Mouse (Mus musculus) regulatory T cell (primary cell): ENCODE measurements around the gene Cct5.

ENCODE experiments used
- in situ Hi-C: fragments of 300-600 bp; cut with MboI, MseI; formaldehyde crosslinking; loops from one replicate; pipeline ENCODE4 v1.15.1; 2025; ENCODE audit warnings: high pct_unique_total_duplicates

Gene Cct5

DNA sequence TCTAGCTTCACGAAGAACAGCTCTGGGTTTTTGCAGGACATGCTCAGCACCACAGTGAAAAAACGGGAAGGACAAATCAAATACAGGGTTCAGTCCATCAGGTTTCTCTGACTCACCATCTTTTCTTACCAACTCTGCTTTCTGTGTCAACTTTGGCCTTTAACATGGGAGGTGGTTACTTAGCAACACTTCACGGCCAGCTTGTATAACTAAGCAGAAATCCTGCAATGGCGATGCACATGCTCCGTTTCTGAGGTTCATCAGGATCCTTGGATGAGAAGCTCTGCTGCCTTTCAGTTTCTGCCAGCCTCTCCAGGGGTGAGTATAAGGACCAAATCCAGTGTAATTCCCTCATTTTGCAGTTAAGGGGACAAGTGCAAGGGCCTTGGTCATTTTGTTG, 36.4 kb downstream of the Cct5 start, which contains the start of gene Cmbl:
Gene Cmbl (plus strand): TSS at position 206 of the 400 bp plus-strand sequence.
- in situ Hi-C loops: no loop called here

DNA sequence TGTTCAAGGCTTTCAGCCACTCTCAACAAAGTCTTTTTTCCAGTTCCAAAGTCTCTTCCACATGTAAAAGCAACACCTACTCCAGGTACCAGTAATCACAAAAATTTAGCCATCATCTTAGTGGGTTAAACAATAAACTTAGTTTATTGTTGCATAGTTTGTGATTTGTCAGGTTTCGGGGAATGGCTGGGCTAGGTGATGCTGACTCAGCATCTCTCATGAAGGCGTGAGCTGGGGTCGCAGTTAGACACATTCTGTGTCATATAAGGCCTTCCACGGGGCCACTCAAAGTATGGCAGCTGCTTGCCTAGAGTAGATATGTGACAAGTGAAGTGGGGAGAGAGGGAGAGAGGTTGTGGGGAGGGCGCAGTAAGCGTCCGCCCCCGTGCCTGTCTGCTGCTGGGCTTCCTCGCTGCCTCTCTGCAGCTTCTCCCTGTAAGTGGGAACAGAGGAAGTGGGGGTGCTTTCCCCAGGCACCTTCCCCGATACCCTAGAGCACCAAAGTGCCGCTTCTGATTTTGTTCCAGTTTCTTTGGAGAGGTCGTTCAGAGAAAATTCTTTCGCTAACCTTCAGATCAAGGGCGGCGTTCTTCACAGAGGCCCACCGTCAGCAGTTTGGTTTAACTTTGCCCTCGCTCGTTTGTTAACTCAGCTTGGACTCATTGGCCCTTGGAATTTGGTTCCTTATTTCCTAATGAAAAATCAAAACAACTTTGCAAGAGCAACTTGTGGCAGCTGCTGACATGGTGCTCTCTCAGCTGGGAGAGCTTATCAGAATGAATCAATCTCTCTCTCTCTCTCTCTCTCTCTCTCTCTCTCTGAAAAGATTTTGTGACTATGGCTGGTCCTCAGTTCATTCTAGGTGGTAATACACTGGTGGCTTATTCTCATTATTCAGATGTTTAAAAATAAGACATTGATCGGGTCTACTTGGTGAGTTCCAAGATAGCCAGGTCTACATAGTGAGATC, 37.7 kb downstream of the Cct5 start:
- in situ Hi-C loops: no loop called here

DNA sequence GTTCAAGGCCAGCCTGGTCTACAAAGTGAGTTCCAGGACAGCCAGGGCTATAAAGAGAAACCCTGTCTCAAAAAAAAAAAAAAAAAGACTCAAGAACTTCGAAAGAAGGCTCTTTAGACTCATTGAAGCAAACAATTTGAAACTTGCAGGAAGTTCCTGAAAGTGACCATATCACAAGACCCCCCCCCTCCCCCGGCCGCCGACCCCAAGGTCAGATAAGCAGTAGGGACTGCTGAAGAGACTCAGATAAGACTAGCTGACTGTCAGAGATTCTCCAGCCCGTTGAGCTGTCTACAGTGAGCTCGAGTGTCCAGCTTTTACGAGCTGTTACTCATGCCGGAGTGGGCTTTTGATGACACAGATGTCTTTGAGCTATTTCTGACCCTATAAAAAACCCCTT, 38.8 kb downstream of the Cct5 start:
- in situ Hi-C loops: no loop called here

DNA sequence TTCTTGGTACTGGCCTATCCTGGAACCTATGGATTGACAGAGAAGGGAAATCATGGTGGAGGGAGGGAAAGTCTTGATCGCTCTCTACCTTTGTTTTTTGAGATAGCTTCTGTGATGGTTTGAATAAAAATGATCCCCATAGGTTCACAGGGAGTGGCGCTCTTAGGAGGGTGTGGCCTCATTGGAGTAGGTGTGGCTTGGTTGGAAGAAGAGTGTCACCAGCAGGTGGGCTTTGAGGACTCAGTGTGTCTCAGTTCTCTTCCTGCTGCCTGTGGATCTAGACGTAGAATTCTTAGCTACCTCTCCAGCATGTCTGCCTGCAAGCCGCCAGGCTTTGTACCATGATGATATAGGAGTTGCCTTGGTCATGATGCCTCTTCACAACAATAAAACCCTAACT, 39.6 kb downstream of the Cct5 start:
- in situ Hi-C loops: no loop called here

DNA sequence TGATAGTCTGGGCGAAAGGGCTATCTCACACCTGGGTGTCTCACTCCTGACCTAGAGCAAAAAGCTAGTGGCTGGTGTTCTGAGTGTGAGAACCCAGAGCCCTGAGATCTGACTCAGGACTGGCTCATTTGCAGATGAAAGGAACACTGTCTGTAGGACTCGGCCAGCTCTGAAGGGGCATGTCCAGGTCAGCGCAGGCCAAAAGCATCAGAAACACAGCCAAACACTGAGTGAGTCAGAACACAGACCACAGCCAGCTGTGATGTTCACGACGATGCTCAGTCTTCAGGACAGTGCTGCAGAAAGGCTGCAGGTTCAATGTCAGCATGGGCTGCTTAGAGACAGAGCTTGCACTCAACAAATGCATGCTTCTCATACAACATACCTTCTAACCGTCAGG, 40.2 kb downstream of the Cct5 start:
- in situ Hi-C loops: no loop called here

DNA sequence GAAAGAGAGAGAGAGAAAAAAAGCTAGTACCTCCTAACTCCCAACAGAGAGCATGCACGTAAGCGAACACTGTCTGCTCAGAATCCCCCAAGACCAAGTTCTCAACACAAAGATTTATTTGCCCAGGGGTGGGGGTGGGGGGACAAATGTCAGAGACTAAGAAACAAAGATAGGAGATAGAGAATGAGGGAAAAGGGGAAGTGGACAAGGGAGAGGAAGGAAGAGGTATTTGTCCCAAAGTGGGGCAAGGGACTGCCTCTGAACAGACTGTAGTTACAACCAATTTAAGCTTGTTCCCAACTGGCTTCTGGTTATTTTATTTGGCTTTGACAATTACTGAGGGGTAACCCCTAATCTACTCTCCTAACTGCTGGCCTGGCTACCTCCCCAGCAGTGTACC, 46.7 kb downstream of the Cct5 start:
- in situ Hi-C loops: no loop called here

DNA sequence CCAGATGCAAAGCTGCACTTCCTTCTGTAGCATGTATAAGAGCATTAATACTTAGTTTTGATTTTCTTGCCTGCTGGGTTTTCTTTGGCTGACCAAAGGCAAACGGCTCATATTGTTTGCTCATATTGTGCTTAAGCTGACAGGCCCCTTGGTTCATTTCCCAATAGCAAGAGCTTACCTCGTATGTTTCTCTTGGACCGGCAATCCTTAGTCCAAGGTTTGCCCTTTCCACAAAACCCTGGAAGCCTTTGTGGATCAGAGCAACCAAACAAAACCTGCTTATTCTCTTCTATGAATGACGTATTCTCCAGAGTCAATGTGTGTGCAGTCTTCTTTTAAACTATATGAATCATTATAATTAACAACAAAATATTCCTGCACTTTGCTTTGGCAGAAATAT, 51.2 kb downstream of the Cct5 start:
- in situ Hi-C loops: no loop called here

DNA sequence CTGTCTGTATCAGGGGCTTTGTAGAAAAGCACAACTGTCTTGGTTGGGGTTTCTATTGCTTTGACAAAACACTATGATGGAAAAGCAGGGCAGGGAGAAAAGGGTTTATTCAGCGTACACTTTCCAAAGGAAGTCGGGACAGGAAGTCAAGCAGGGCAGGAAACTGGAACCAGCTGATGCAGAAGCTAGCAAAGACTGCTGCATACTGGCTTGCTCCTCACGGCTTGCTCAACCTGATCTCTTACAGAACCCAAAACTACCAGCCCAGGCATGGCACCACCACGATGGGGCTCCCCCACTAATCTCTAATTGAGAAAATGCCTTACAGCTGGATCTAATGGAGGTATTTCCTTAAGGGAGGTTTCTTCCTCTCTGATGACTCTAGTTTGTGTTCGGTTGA, 54.2 kb downstream of the Cct5 start:
- in situ Hi-C loops: no loop called here

DNA sequence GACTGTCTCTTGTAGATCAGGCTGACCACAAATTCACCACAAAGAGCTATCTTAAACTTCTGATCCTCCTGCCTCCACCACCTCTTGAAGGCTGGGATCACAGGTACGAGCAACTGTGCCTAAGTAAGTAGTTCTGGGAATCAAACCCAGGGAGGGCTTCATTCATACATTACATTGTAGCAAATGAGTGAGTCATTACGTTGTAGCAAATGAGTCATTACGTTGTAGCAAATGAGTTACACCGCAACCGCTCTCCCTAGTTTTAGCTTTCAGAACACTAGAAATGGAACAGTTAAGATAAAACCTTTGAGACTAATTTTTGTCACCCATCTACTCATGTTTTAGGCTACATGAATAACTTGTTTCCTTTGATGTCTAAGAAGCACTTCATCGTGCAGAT, 55.3 kb downstream of the Cct5 start:
- in situ Hi-C loops: no loop called here

DNA sequence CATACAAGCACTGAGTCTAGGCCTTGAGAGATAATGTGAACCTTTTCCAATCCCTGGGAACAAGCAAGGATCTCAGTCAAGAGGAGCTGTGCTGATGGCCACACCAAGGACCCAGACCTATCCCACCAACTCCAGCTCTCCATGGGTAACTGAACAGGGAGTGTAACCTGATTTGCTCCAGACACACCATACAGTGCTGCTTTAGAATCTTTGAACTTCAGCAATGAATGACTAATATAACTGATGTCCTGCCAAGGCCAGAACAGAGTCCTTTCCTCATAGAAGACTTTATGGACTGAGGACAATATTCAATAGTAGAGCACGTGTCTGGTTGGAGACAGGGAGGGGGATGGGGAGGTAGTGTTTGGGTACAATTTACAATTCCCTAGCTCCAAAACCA, 56.5 kb downstream of the Cct5 start:
- in situ Hi-C loops: no loop called here

DNA sequence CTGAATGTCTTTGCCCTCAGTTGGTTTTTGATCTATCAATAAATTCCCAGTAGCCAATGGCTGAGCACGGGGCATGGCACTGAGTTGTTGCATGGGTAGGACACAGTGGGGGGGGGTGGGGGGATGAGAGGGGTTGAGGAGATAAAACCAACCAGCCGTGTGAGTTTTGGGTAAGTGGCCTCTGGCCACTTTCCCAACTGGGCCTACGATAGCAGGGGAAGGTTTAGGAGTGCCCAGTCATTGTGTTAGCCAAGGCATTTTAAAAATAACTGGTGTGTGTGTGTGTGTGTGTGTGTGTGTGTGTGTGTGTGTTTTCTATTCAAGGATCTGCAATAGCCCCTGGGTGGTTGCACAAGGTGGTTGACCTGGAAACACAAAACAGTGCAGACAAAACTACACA, 58.4 kb downstream of the Cct5 start:
- in situ Hi-C loops: no loop called here

DNA sequence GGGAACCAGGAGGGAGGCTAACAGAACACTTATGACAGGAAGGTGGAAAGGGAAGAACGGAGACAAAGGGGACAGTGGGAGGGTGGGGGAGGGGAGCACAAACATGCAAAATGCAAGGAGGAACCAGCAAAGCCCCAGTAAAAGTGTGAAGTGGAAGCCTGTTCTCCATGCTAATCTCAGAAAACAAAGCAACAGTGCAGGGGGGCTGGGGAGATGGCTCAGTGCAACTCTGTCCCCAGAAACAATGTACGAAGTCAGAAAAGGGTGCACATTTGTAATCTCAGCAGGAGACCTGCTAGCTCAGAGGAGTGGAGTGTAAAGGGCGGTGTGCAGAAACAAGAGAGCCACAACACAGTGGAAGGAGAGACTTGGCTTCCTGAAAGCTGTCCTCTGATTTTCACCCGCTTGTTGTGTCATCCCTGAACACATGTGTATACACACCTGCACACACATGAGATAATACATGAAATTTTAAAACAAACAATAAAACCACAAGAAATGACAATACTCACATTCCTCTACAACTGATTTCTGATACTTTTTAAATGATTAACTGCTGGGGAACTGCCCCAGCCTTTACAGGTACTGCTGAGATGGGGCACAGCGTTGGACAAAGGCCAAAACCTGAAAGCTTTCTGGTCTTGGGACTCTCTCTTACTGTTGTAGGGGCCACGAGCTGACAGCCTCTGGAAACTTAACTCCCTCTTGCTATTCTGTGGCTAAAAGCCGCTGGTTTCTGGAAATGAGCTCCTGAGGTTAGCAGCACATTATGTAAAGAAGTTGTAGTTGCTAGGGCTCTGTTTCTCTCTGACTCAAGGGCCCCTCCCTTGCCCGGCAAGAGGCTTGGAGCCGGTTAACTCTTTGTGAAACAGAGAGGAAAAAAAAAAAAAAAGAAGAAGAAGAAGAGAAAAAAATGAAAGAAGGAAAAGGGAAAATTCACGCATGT, 59.3 kb downstream of the Cct5 start:
- in situ Hi-C loops: no loop called here
